Mouse (Mus musculus) lung, adult 2 months (tissue): ENCODE results near the gene Hsf4. TPM values are rescaled to one million over a fixed set of nuclear protein-coding genes. Genes with fewer than 3 reads are reported as not detected.
A peak's percentile ranks its signal among the peaks of the same experiment; 100 is the strongest.

Source experiments
- DNase-seq: peaks from one replicate; pipeline ENCODE4 v3.0.0; 2022
- H3K4me1 ChIP-seq: fragments of 200-500 bp; 2 replicates; pipeline ENCODE4 v1.6.1; 2011; ENCODE audit warnings: low read length; ENCODE audit not compliant: control insufficient read depth, insufficient read depth
- H3K4me3 ChIP-seq: fragments of 200-500 bp; replicated peaks from 2 replicates; pipeline ENCODE3; 2011; ENCODE audit warnings: low read depth, mild to moderate bottlenecking, control low read depth, low read length; ENCODE audit errors: extremely low read depth
- CTCF ChIP-seq: fragments of 200-500 bp; IDR thresholded peaks from 2 replicates; pipeline ENCODE4 v1.5.1; 2011; ENCODE audit warnings: mild to moderate bottlenecking, low read length, control low read depth; ENCODE audit not compliant: insufficient read depth
- POLR2A ChIP-seq: fragments of 200-500 bp; IDR thresholded peaks from 2 replicates; pipeline ENCODE4 v1.6.1; 2011; ENCODE audit warnings: low read depth, mild to moderate bottlenecking, control low read depth, low read length, borderline replicate concordance; ENCODE audit errors: extremely low read depth
- WGBS: fragments of 180-500 bp; shearing (Covaris S2); methylation state at CpG from one replicate; pipeline ENCODE4 v1.1.7; 2018; 5-methylcytosine and 5-hydroxymethylcytosine counted together
- polyA plus RNA-seq: library from polyadenylated mRNA; depleted of rRNA; stranded (reverse); fragments of >200 nt; gene quantifications from 2 replicates; pipeline ENCODE4 v1.2.3, GENCODE M21; 2012

Gene Hsf4
- polyA plus RNA-seq, 1 experiment = 20.3 TPM

DNA sequence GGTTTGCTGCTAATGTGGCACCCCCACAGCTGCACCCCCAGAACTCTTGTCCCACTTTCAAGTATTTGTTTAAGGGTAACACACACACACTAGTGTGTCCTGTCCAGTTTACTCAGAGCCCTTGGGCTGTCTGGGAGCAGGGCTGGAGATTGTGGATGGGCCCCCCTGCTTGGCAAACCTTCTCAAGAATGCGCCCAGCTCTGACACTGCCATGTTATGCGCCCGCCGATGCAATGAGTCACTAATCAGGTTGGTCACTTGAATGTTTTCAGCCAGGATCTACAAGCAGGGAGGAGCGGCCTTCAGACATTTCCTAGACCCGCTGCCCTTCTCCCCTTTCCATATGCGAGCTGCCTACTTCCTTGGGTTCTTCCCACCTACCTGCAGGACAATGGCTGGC lies 22.9 kb downstream of the Hsf4 start:
- Histone ChIP-seq H3K4me3 (no peak overlapping the region), H3K4me1 (peaks cover 19% of the 10 kb centered on the region)
- DNase-seq = no peak
- TF ChIP-seq POLR2A (no peak), CTCF (no peak)
- WGBS = 65% methylated on average over 7 of the region's 7 CpGs

DNA sequence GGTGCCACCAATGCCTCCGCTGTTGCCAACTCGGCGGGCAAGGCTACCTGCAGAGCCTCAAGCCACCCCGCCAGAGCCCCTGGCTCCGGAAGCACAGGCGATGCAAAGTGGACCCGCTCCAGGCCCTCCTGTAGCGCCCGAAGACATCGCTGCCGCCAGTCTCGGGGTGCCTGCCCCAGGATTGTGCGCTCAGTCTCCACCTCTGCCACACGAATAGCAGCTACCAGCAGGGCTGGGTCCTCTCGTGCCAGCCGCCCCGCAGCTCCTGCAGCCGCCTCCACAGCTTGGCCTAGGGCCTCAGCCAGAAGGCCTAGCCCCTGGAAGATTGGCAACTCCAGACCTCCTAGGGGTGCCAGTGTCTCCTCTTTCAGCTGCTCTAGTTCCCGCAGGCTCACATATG lies 23.8 kb downstream of the Hsf4 start:
- DNase-seq = no peak
- WGBS = 77% methylated on average over 19 of the region's 19 CpGs
- Histone ChIP-seq H3K4me3 (no peak overlapping the region), H3K4me1 (peaks cover 23% of the 10 kb centered on the region)
- TF ChIP-seq CTCF (no peak), POLR2A (no peak)

DNA sequence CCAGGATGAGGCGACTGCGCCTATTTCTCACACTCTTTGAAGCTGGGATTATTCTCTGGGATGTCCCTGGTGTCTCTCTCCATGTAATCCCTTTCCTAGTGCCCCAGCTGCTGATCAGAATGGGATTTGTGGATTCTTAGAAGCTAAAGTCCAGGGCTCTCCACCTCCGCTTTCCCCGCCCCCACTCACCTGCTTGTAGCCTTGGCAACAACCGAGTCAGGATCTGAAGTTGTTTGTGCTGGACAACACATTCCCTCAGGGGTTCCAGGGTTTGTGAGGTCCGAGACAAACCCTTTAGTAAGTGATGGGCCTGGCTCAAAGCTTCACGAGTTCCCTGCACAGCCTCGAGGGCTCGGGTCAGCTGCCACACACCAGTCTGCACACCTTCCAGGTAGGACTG lies 25.2 kb downstream of the Hsf4 start:
- WGBS = 56% methylated on average over 9 of the region's 9 CpGs
- Histone ChIP-seq H3K4me1 (peaks cover 27% of the 10 kb centered on the region), H3K4me3 (peak overlapping the region; percentile 70)
- DNase-seq = no peak
- TF ChIP-seq POLR2A (no peak), CTCF (no peak)

- no peak for DNase-seq
- peaks cover 23% of the 10 kb centered on the region for H3K4me1 ChIP-seq
- WGBS = 36% methylated on average over 11 of the region's 11 CpGs
- TF ChIP-seq POLR2A = no peak
- TF ChIP-seq CTCF = no peak
- H3K4me3 ChIP-seq = peak overlapping the region; percentile 70
Observed at GRCm38 (mm10) chr8:105295256-105295655, 25.7 kb downstream of the Hsf4 start.

DNA sequence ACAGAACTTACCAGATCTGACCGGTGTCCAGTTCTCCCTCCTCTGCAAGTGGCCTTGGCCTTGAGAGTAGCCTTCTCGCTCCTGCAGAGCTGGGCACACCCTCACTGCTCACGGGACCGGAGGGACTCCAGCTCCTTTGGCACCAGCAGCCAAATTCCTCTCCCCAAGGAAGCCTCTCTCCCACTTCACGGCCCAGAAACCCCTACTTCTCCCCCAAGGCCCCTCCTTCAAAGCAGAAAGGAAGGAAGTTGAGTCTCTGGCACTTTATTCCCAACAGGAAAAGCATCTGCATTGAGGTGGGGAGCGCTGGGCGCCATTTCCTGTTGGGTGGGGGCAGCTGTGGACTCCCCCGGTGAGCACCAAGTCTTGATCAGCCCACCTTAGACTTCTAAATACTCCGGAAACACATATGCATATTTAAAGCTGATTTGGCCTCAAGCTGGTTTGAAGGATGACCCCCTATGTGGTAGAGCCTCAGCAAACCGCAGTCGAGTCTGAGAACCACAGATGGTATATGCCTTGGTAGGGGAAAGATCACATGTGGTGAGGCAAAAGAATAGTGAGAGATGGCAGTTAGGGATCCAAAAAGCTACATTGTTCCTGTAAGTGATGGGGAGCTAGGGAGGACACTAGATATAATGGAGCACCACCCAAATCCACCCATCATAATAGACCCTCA lies 26.4 kb downstream of the Hsf4 start, which contains the start of gene Exoc3l:
Exoc3l (minus strand) TSS at position 207 of the 679 bp plus-strand sequence.
- TF ChIP-seq POLR2A = peak; percentile 44; the same call in 1 of the 2 replicates
- TF ChIP-seq CTCF = no peak
- no peak for DNase-seq
- Histone ChIP-seq H3K4me1 (peaks cover 18% of the 10 kb centered on the region), H3K4me3 (peak within 1 kb of the TSS; percentile 70)
- WGBS = 22% methylated on average over 11 of the region's 11 CpGs

DNA sequence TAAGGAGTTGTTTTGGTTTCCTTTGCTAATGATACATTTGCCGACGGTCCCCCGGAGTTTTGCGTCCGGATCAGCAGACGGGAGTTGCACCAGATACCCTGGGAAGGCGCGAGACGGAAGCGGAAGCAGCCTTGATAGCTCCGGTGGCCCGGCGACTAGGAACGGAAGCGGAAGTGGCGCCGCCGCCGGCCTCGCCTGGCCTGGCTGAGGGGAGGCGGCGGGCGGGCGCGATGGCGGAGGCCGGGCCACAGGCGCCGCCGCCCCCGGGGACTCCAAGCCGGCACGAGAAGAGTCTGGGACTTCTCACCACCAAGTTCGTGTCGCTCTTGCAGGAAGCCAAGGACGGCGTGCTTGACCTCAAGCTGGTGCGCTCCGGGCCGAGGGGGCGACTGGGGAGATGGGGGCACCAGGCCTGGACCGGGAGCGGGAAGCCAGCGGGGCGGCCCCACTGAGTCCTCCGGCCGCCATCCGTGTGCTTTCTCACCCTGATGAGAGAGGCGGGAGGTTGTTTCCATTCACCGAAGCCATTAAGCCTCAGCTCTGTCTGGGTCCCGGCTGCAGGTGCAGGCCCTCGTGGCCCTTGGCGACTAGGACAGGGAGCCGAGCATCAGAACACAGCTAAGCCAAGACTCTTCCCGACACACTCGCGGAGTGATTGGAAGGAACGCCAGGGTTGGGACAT lies 28.1 kb downstream of the Hsf4 start, which contains the start of gene E2f4:
E2f4 (plus strand) TSS at position 153 of the 682 bp plus-strand sequence.
- TF ChIP-seq POLR2A (no peak), CTCF (no peak)
- under 1% methylated on average over 58 of the region's 58 CpGs for WGBS
- H3K4me3 ChIP-seq = peak within 1 kb of the TSS; percentile 83

DNA sequence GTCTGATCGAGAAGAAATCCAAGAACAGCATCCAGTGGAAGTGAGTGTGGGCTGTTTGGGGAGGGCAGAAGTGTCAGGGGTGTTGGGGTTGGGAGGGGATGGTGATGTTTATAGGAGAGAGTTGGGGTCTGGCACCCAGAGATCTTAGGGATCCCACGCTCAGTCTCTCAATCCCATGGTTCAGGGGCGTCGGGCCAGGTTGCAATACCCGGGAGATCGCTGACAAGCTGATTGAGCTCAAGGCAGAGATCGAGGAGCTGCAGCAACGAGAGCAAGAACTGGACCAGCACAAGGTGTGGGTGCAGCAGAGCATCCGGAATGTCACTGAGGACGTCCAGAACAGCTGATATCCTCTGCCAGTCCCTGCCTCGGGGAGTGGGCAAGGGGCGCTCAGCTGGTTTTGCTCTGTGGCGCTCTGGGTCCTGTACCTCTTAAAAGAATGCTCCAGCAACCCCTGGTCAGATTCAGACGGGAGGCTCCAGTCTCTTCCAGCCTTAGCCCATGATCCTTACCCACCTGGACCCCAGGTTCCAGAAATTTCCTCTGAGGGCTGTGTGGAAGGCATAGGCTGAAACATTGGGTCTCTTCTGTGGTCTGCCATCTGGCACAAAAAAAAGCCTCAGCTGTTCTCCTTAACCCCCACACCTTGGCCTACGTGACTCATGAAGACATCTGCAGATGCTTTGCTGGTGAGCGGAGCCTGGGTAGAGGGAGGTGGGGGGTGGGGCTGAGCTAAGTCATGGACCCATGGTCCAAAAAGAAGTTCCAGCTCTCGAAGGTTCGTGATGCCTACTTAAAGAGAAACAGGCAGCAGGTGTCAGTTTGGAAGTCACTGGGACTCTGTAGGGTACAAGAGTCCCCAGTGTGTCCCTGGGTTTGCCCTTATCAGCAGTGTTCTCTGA lies 29.0 kb downstream of the Hsf4 start:
- 38% methylated on average over 18 of the region's 18 CpGs for WGBS
- TF ChIP-seq POLR2A (no peak), CTCF (no peak)
- Histone ChIP-seq H3K4me1 (peaks cover 18% of the 10 kb centered on the region), H3K4me3 (peak overlapping the region; percentile 83)
- no peak for DNase-seq

More for the DNA sequence above, 28.1 kb downstream of the Hsf4 start, which contains the start of gene E2f4:
- H3K4me1 ChIP-seq = peaks cover 18% of the 10 kb centered on the region
- peak; percentile 84 for DNase-seq

GRCm38 (mm10) chr8:105299962-105300361 lies 30.4 kb downstream of the Hsf4 start:
- no peak for DNase-seq
- Histone ChIP-seq H3K4me1 (peaks cover 21% of the 10 kb centered on the region), H3K4me3 (no peak overlapping the region)
- TF ChIP-seq CTCF = no peak
- TF ChIP-seq POLR2A = no peak
- 94% methylated on average over 8 of the region's 8 CpGs for WGBS

DNA sequence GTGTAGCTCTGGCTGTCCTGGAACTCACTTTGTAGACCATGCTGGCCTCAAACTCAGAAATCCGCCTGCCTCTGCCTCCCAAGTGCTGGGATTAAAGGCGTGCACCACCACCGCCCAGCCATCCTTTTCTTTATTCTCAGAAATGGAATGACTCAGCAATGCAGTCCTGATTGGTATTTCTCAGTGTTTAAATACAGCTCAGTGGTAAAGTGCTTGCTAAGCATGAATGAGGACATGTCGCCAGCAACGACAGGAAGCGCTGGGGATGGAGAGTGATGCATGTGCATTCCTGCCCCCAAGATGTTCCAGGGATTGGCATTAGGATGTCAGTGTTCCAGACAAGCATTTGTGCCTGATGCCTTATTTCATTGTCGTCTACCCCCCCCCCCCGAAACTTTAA lies 33.8 kb downstream of the Hsf4 start:
- no peak for DNase-seq
- WGBS = 64% methylated on average over 8 of the region's 8 CpGs
- no peak for TF ChIP-seq POLR2A
- no peak for TF ChIP-seq CTCF
- H3K4me3 ChIP-seq = no peak overlapping the region
- peaks cover 11% of the 10 kb centered on the region for H3K4me1 ChIP-seq

- no peak for TF ChIP-seq CTCF
- no peak for TF ChIP-seq POLR2A
- Histone ChIP-seq H3K4me3 (no peak overlapping the region), H3K4me1 (peaks cover 6% of the 10 kb centered on the region)
- WGBS = 59% methylated on average over 9 of the region's 9 CpGs
- DNase-seq = no peak
Observed at GRCm38 (mm10) chr8:105303874-105304273, 34.3 kb downstream of the Hsf4 start.
